In genomic region chrX:153723110-153723916, GRCm38 (mm10) we compare ENCODE assay signal across 8 mouse cellular contexts. TPM values are rescaled to one million over a fixed set of nuclear protein-coding genes. Genes with fewer than 3 reads are reported as not detected.
A peak's percentile ranks its signal among the peaks of the same experiment; 100 is the strongest.
DNase-seq lines count a peak whose midpoint lies in the region; ATAC-seq and TF ChIP-seq lines count a peak whose summit lies in the region.

Gene Nbdy (plus strand): TSS chrX:153723590.

- TF ChIP-seq EP300 in heart, postnatal 0 days (IDR thresholded peaks at IDR 0.05; ENCODE audit: low read depth) = no peak

- no peaks in the 10 kb centered on the region for H3K9me3 ChIP-seq in forebrain, embryonic 14.5 days (replicated peaks; ENCODE audit: control insufficient read depth, low read length)
- no peaks in the 10 kb centered on the region for H3K9me3 ChIP-seq in heart, postnatal 0 days (replicated peaks; ENCODE audit: control insufficient read depth, low read length)
- H3K9me3 ChIP-seq in liver, embryonic 13.5 days (replicated peaks) = no peaks in the 10 kb centered on the region
- no peaks in the 10 kb centered on the region for H3K9me3 ChIP-seq in stomach, embryonic 14.5 days (ENCODE audit: control insufficient read depth, low read depth, low read length)

- peak; percentile 94 for ATAC-seq in cerebellum, adult (ENCODE audit: insufficient number of reproducible peaks, low FRiP score, low TSS enrichment)
- ATAC-seq in forebrain, embryonic 14.5 days = peak; percentile 88
- peak; percentile 87; the same call in 1 of the 2 replicates for ATAC-seq in heart, postnatal 0 days (ENCODE audit: insufficient read depth, low read depth)
- ATAC-seq in liver, embryonic 13.5 days (ENCODE audit: low read depth) = peak; percentile 91
- peak; percentile 92 for ATAC-seq in stomach, embryonic 14.5 days (ENCODE audit: insufficient number of reproducible peaks, insufficient read depth, low FRiP score, low read depth)

- H3K4me3 ChIP-seq in forebrain, embryonic 14.5 days (ENCODE audit: low read depth, low read length) = peak within 1 kb of the TSS; percentile 46
- peak within 1 kb of the TSS; percentile 73 for H3K4me3 ChIP-seq in heart, postnatal 0 days (ENCODE audit: low read depth, low read length)
- H3K4me3 ChIP-seq in liver, embryonic 13.5 days (replicated peaks) = peak within 1 kb of the TSS; percentile 66
- H3K4me3 ChIP-seq in stomach, embryonic 14.5 days (ENCODE audit: low read depth, low read length) = peak within 1 kb of the TSS; percentile 47

- H3K4me2 ChIP-seq in forebrain, embryonic 14.5 days (ENCODE audit: low read length) = peak within 1 kb of the TSS; percentile 51
- H3K4me2 ChIP-seq in heart, postnatal 0 days (ENCODE audit: low read depth, low read length) = peak within 1 kb of the TSS; percentile 67
- H3K4me2 ChIP-seq in liver, embryonic 13.5 days = peak within 1 kb of the TSS; percentile 52
- peak within 1 kb of the TSS; percentile 49 for H3K4me2 ChIP-seq in stomach, embryonic 14.5 days (replicated peaks; ENCODE audit: low read depth, low read length)

- H3K27ac ChIP-seq in forebrain, embryonic 14.5 days (ENCODE audit: low read depth, low read length) = peak within 1 kb of the TSS; percentile 78
- peak within 1 kb of the TSS; percentile 72 for H3K27ac ChIP-seq in heart, postnatal 0 days (ENCODE audit: low read depth)
- H3K27ac ChIP-seq in liver, embryonic 13.5 days = no peak within 1 kb of the TSS
- peak within 1 kb of the TSS; percentile 80 for H3K27ac ChIP-seq in stomach, embryonic 14.5 days (ENCODE audit: low read length)

- H3K9ac ChIP-seq in forebrain, embryonic 14.5 days (ENCODE audit: low read length) = peak within 1 kb of the TSS; percentile 68
- peak within 1 kb of the TSS; percentile 62 for H3K9ac ChIP-seq in heart, postnatal 0 days (replicated peaks; ENCODE audit: low read depth, low read length)
- peak within 1 kb of the TSS; percentile 69 for H3K9ac ChIP-seq in liver, embryonic 13.5 days
- H3K9ac ChIP-seq in stomach, embryonic 14.5 days (replicated peaks; ENCODE audit: low read depth, low read length) = peak within 1 kb of the TSS; percentile 42

- no peak for TF ChIP-seq CTCF in heart, postnatal 0 days (IDR thresholded peaks at IDR 0.05; ENCODE audit: low read depth)

- H3K4me1 ChIP-seq in forebrain, embryonic 14.5 days (ENCODE audit: control insufficient read depth, insufficient read depth, low read length) = no peaks in the 10 kb centered on the region
- H3K4me1 ChIP-seq in heart, postnatal 0 days (ENCODE audit: control insufficient read depth, insufficient read depth) = no peaks in the 10 kb centered on the region
- 0 out of 2 replicates have a peak, but pooled peaks cover 2% of the 10 kb centered on the region for H3K4me1 ChIP-seq in liver, embryonic 13.5 days (replicated peaks)
- no peaks in the 10 kb centered on the region for H3K4me1 ChIP-seq in stomach, embryonic 14.5 days (ENCODE audit: control insufficient read depth, insufficient read depth, low read length)

- 25% methylated on average over 32 of the region's 32 CpGs for WGBS in forebrain, embryonic 14.5 days
- WGBS in heart, postnatal 0 days = 11% methylated on average over 32 of the region's 32 CpGs
- 9% methylated on average over 32 of the region's 32 CpGs for WGBS in liver, embryonic 13.5 days (ENCODE audit: insufficient replicate concordance)
- WGBS in stomach, embryonic 14.5 days = 19% methylated on average over 32 of the region's 32 CpGs

- no peaks in the 10 kb centered on the region for H3K27me3 ChIP-seq in forebrain, embryonic 14.5 days (replicated peaks; ENCODE audit: control insufficient read depth, insufficient read depth, low read length)
- no peaks in the 10 kb centered on the region for H3K27me3 ChIP-seq in heart, postnatal 0 days (ENCODE audit: control insufficient read depth, insufficient read depth, low read length)
- no peaks in the 10 kb centered on the region for H3K27me3 ChIP-seq in liver, embryonic 13.5 days
- H3K27me3 ChIP-seq in stomach, embryonic 14.5 days (ENCODE audit: control insufficient read depth, insufficient read depth, low read length) = no peaks in the 10 kb centered on the region

- H3K36me3 ChIP-seq in forebrain, embryonic 14.5 days (ENCODE audit: control insufficient read depth, insufficient read depth, low read length) = no peaks in the 10 kb centered on the region
- H3K36me3 ChIP-seq in heart, postnatal 0 days (replicated peaks; ENCODE audit: control insufficient read depth, insufficient read depth, low read length) = no peaks in the 10 kb centered on the region
- no peaks in the 10 kb centered on the region for H3K36me3 ChIP-seq in liver, embryonic 13.5 days
- H3K36me3 ChIP-seq in stomach, embryonic 14.5 days (ENCODE audit: control insufficient read depth, insufficient read depth, low read length) = no peaks in the 10 kb centered on the region

- peak; percentile 68 for DNase-seq in ES-CJ7 (ENCODE audit: low read depth, low spot score)
- peak; percentile 81 for DNase-seq in forebrain, embryonic 14.5 days (ENCODE audit: low spot score)
- peak; percentile 71 for DNase-seq in heart, postnatal 0 days (ENCODE audit: low spot score)
- peak; percentile 55 to 68 for DNase-seq in kidney, postnatal 36 days
- peak; percentile 34 for DNase-seq in liver, embryonic 13.5 days
- peak; percentile 53 for DNase-seq in naive thymus-derived CD4-positive, alpha-beta T cell, adult 2 months (ENCODE audit: low read depth)

RNA-seq across cellular contexts. Expression of gene Nbdy, which starts in this region (rescaled TPM):
- polyA plus RNA-seq in forebrain, embryonic 14.5 days (2014; fragmentation: Nextera tagmentation; extraction: Ambion mirVana) = 118 and 127 TPM in 2 replicates
- 40.6 and 41.4 TPM in 2 replicates for total RNA-seq in heart, postnatal 0 days (2014; rRNA removed; ENCODE audit: low replicate concordance)
- 77.2 and 82.3 TPM in 2 replicates for polyA plus RNA-seq in heart, postnatal 0 days (2015; fragmentation: Nextera tagmentation; extraction: Ambion mirVana)
- polyA plus RNA-seq in liver, embryonic 13.5 days (2015; fragmentation: Nextera tagmentation; extraction: Ambion mirVana) = 23.8 and 24.3 TPM in 2 replicates
- polyA plus RNA-seq in stomach, embryonic 14.5 days (2014; fragmentation: Nextera tagmentation; extraction: Ambion mirVana) = 120 and 122 TPM in 2 replicates
